Mouse (Mus musculus) duodenum, adult 2 months (tissue): Measurements from ENCODE around the gene Brwd1. TPM values are rescaled to one million over a fixed set of nuclear protein-coding genes. Genes with fewer than 3 reads are reported as not detected.

Experiments
- polyA plus RNA-seq: library from polyadenylated mRNA; depleted of rRNA; stranded (reverse); fragments of >200 nt; gene quantifications from 2 replicates; pipeline ENCODE4 v1.2.3, GENCODE M21; 2012; ENCODE audit warnings: low replicate concordance; rRNA removed

Gene Brwd1
- 14.8 and 19.5 TPM in 2 replicates for polyA plus RNA-seq

GRCm38 (mm10) chr16:96082301-96083178 is at the start of gene Brwd1:
TSS of gene Brwd1 (minus strand) at chr16:96082526.

GRCm38 (mm10) chr16:96127657-96128344 is 45.5 kb upstream of the Brwd1 start, which contains the start of gene Hmgn1:
TSS of gene Hmgn1 (minus strand) at chr16:96127729.

GRCm38 (mm10) chr16:95990462-95991121 is 91.7 kb downstream of the Brwd1 start, which contains the start of gene Psmg1:
TSS of gene Psmg1 (minus strand) at chr16:95990960.

Other genes starting within 250 kb of the Brwd1 start
- gene Psmg1, start 91.6 kb downstream of the Brwd1 start, polyA plus RNA-seq: 5.2 and 5.7 TPM in 2 replicates
- gene Hmgn1, start 45.2 kb upstream of the Brwd1 start, polyA plus RNA-seq: 3.8 and 4.4 TPM in 2 replicates
- gene Wrb, start 62.9 kb upstream of the Brwd1 start, polyA plus RNA-seq: 8.4 and 12.6 TPM in 2 replicates
- 0.13 TPM in 2 replicates for gene Lca5l, start 109.7 kb upstream of the Brwd1 start, polyA plus RNA-seq
- gene Sh3bgr, start 117.9 kb upstream of the Brwd1 start, polyA plus RNA-seq: 3.5 and 6.0 TPM in 2 replicates
- gene B3galt5, start 153.3 kb upstream of the Brwd1 start, polyA plus RNA-seq: 0.28 and 1.1 TPM in 2 replicates